Mouse (Mus musculus): ENCODE data around the gene Focad.

DNA sequence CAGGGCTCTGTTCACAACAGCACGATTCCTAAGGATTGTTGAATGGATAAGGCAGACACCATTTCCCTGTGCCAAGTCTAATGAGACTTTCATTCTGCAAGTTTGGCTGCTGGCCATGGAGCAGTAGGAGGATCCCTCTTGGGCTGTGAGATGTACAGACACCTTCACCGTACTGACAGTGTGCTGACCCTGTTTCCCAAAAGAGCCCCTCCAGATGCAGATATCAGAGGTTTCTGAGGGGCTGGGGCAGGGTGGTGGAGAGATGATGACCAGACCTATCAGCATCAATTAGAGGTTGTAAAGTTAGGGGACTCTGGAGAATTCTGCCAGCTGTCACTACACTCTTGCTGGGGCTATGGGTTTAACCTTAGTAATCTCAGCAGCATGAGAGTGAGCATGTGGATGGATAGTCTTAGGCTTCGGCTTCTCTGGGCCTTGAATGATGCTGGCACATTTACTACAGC is 115.0 kb downstream of the Focad start:
- TF ChIP-seq POLR2A (IDR thresholded peaks at IDR 0.05; ENCODE audit: borderline replicate concordance, extremely low read depth, low read depth, low read length), result no peak
- TF ChIP-seq CTCF (IDR thresholded peaks at IDR 0.05; ENCODE audit: insufficient read depth, low read length), result no peak
